Mouse (Mus musculus): ENCODE data around the gene Lpcat3. TPM values are rescaled to one million over a fixed set of nuclear protein-coding genes. Genes with fewer than 3 reads are reported as not detected.

Lpcat3 gene
- polyA plus RNA-seq, 1 experiment from 2014 or later, result 32.3 TPM

- Histone ChIP-seq H3K9ac (ENCODE audit: low read length) (peak within 1 kb of the TSS; percentile 91), H3K27me3 (ENCODE audit: control insufficient read depth, insufficient read depth, low read length) (no peaks in the 10 kb centered on the region), H3K36me3 (ENCODE audit: control insufficient read depth, insufficient read depth, low read length) (peaks cover 4% of the 10 kb centered on the region; the same call in 1 of the 2 replicates), H3K27ac (ENCODE audit: low read depth, low read length) (peak within 1 kb of the TSS; percentile 53; the same call in 1 of the 2 replicates), H3K4me2 (peak within 1 kb of the TSS; percentile 98), H3K4me1 (ENCODE audit: control insufficient read depth, insufficient read depth, low read length) (peaks cover 16% of the 10 kb centered on the region), H3K4me3 (ENCODE audit: low read depth, low read length) (peak within 1 kb of the TSS; percentile 91), H3K9me3 (ENCODE audit: control insufficient read depth, low read length) (no peaks in the 10 kb centered on the region)
- DNase-seq (ENCODE audit: low spot score, missing footprints) (peak; percentile 100), ATAC-seq (ENCODE audit: low FRiP score) (peak; percentile 97)
- under 1% methylated on average over 76 of the region's 76 CpGs for WGBS
These were observed 49.3 kb downstream of the Lpcat3 start, which contains the start of the genes Emg1 and Phb2 for GRCm38 (mm10) chr6:124711824-124712782. Gene Emg1, minus strand, starts transcription at chr6:124712178. Gene Phb2, plus strand, starts transcription at chr6:124712336.

GRCm38 (mm10) chr6:124712918-124713317, 50.1 kb downstream of the Lpcat3 start:
- ATAC-seq (ENCODE audit: low FRiP score) (no peak), DNase-seq (ENCODE audit: low spot score, missing footprints) (peak; percentile 89)
- Histone ChIP-seq H3K27me3 (ENCODE audit: control insufficient read depth, insufficient read depth, low read length) (no peaks in the 10 kb centered on the region), H3K27ac (ENCODE audit: low read depth, low read length) (no peak overlapping the region), H3K36me3 (ENCODE audit: control insufficient read depth, insufficient read depth, low read length) (peaks cover 4% of the 10 kb centered on the region; the same call in 1 of the 2 replicates), H3K9me3 (ENCODE audit: control insufficient read depth, low read length) (no peaks in the 10 kb centered on the region), H3K9ac (ENCODE audit: low read length) (peak overlapping the region; percentile 91), H3K4me3 (ENCODE audit: low read depth, low read length) (peak overlapping the region; percentile 91), H3K4me1 (ENCODE audit: control insufficient read depth, insufficient read depth, low read length) (peaks cover 16% of the 10 kb centered on the region), H3K4me2 (peak overlapping the region; percentile 98)
- 22% methylated on average over 11 of the region's 11 CpGs for WGBS

GRCm38 (mm10) chr6:124716864-124717490, 54.1 kb downstream of the Lpcat3 start:
- no peak overlapping the region for H3K4me3 ChIP-seq (ENCODE audit: low read depth, low read length)
- no peaks in the 10 kb centered on the region for H3K27me3 ChIP-seq (ENCODE audit: control insufficient read depth, insufficient read depth, low read length)
- no peaks in the 10 kb centered on the region for H3K9me3 ChIP-seq (ENCODE audit: control insufficient read depth, low read length)
- peak; percentile 86 for DNase-seq (ENCODE audit: low spot score, missing footprints)
- WGBS, result 71% methylated on average over 20 of the region's 20 CpGs
- peaks cover 4% of the 10 kb centered on the region; the same call in 1 of the 2 replicates for H3K36me3 ChIP-seq (ENCODE audit: control insufficient read depth, insufficient read depth, low read length)
- no peak overlapping the region for H3K27ac ChIP-seq (ENCODE audit: low read depth, low read length)
- no peak overlapping the region for H3K9ac ChIP-seq (ENCODE audit: low read length)
- H3K4me1 ChIP-seq (ENCODE audit: control insufficient read depth, insufficient read depth, low read length), result peaks cover 9% of the 10 kb centered on the region
- no peak overlapping the region for H3K4me2 ChIP-seq
- ATAC-seq (ENCODE audit: low FRiP score), result no peak

GRCm38 (mm10) chr6:124717968-124718367, 55.1 kb downstream of the Lpcat3 start:
- no peaks in the 10 kb centered on the region for H3K27me3 ChIP-seq (ENCODE audit: control insufficient read depth, insufficient read depth, low read length)
- no peak for ATAC-seq (ENCODE audit: low FRiP score)
- no peaks in the 10 kb centered on the region for H3K9me3 ChIP-seq (ENCODE audit: control insufficient read depth, low read length)
- no peak overlapping the region for H3K9ac ChIP-seq (ENCODE audit: low read length)
- H3K36me3 ChIP-seq (ENCODE audit: control insufficient read depth, insufficient read depth, low read length), result peaks cover 4% of the 10 kb centered on the region; the same call in 1 of the 2 replicates
- H3K4me2 ChIP-seq, result no peak overlapping the region
- 80% methylated on average over 13 of the region's 13 CpGs for WGBS
- no peak overlapping the region for H3K27ac ChIP-seq (ENCODE audit: low read depth, low read length)
- H3K4me3 ChIP-seq (ENCODE audit: low read depth, low read length), result no peak overlapping the region
- DNase-seq (ENCODE audit: low spot score, missing footprints), result no peak
- H3K4me1 ChIP-seq (ENCODE audit: control insufficient read depth, insufficient read depth, low read length), result peaks cover 6% of the 10 kb centered on the region

- Histone ChIP-seq H3K4me3 (ENCODE audit: low read depth, low read length) (no peak overlapping the region), H3K27ac (ENCODE audit: low read depth, low read length) (no peak overlapping the region)
These were observed 55.9 kb downstream of the Lpcat3 start for GRCm38 (mm10) chr6:124718703-124719102.

GRCm38 (mm10) chr6:124719354-124719978, 56.6 kb downstream of the Lpcat3 start:
- H3K4me2 ChIP-seq, result no peak overlapping the region

More at GRCm38 (mm10) chr6:124718703-124719102, 55.9 kb downstream of the Lpcat3 start:
- Histone ChIP-seq H3K4me1 (ENCODE audit: control insufficient read depth, insufficient read depth, low read length) (no peaks in the 10 kb centered on the region), H3K36me3 (ENCODE audit: control insufficient read depth, insufficient read depth, low read length) (peaks cover 4% of the 10 kb centered on the region; the same call in 1 of the 2 replicates), H3K9me3 (ENCODE audit: control insufficient read depth, low read length) (no peaks in the 10 kb centered on the region), H3K4me2 (no peak overlapping the region), H3K9ac (ENCODE audit: low read length) (no peak overlapping the region), H3K27me3 (ENCODE audit: control insufficient read depth, insufficient read depth, low read length) (no peaks in the 10 kb centered on the region)
- peak; percentile 84 for DNase-seq (ENCODE audit: low spot score, missing footprints)
- WGBS, result 67% methylated on average over 16 of the region's 16 CpGs
- no peak for ATAC-seq (ENCODE audit: low FRiP score)

GRCm38 (mm10) chr6:124720904-124721303, 58.1 kb downstream of the Lpcat3 start:
- Histone ChIP-seq H3K4me3 (ENCODE audit: low read depth, low read length) (no peak overlapping the region), H3K9ac (ENCODE audit: low read length) (no peak overlapping the region), H3K27ac (ENCODE audit: low read depth, low read length) (no peak overlapping the region), H3K4me2 (no peak overlapping the region), H3K27me3 (ENCODE audit: control insufficient read depth, insufficient read depth, low read length) (no peaks in the 10 kb centered on the region), H3K9me3 (ENCODE audit: control insufficient read depth, low read length) (no peaks in the 10 kb centered on the region), H3K4me1 (ENCODE audit: control insufficient read depth, insufficient read depth, low read length) (no peaks in the 10 kb centered on the region), H3K36me3 (ENCODE audit: control insufficient read depth, insufficient read depth, low read length) (peaks cover 4% of the 10 kb centered on the region; the same call in 1 of the 2 replicates)
- ATAC-seq (ENCODE audit: low FRiP score) (no peak), DNase-seq (ENCODE audit: low spot score, missing footprints) (peak; percentile 51)
- 74% methylated on average over 11 of the region's 11 CpGs for WGBS

More at GRCm38 (mm10) chr6:124719354-124719978, 56.6 kb downstream of the Lpcat3 start:
- DNase-seq (ENCODE audit: low spot score, missing footprints) (peak; percentile 81), ATAC-seq (ENCODE audit: low FRiP score) (no peak)
- Histone ChIP-seq H3K9ac (ENCODE audit: low read length) (no peak overlapping the region), H3K9me3 (ENCODE audit: control insufficient read depth, low read length) (no peaks in the 10 kb centered on the region), H3K27me3 (ENCODE audit: control insufficient read depth, insufficient read depth, low read length) (no peaks in the 10 kb centered on the region), H3K4me1 (ENCODE audit: control insufficient read depth, insufficient read depth, low read length) (no peaks in the 10 kb centered on the region), H3K27ac (ENCODE audit: low read depth, low read length) (no peak overlapping the region), H3K4me3 (ENCODE audit: low read depth, low read length) (no peak overlapping the region), H3K36me3 (ENCODE audit: control insufficient read depth, insufficient read depth, low read length) (peaks cover 4% of the 10 kb centered on the region; the same call in 1 of the 2 replicates)
- 73% methylated on average over 7 of the region's 7 CpGs for WGBS

DNA sequence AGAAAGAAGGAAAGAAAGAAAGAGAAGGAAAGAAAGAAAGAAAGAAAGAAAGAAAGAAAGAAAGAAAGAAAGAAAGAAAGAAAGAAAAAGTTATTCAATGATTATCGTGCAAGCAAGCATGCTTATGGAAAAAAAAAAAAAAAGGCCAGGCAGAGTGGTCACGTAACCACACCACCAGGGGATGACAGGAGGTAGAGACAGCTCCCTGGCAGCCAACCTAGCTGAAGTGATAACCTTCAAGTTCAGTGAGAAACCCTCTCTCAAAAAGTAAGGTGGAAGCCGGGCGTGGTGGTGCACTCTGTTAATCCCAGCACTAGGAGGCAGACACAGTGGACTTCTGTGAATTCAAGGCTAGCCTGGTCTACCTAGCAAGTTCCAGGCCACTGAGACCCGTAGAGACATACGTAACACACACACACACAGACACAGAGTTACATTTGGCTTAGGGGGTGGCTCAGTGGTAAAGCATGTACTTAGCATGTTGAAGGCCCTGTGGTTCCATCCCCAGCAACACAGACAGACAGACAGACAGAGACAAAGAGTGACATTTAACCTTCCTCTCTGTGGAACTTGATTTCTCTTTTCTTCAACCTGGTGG, 60.1 kb downstream of the Lpcat3 start:
- H3K9ac ChIP-seq (ENCODE audit: low read length), result no peak overlapping the region
- no peaks in the 10 kb centered on the region for H3K36me3 ChIP-seq (ENCODE audit: control insufficient read depth, insufficient read depth, low read length)
- no peak overlapping the region for H3K4me2 ChIP-seq
- peak; percentile 76 for DNase-seq (ENCODE audit: low spot score, missing footprints)
- ATAC-seq (ENCODE audit: low FRiP score), result no peak
- H3K4me1 ChIP-seq (ENCODE audit: control insufficient read depth, insufficient read depth, low read length), result no peaks in the 10 kb centered on the region
- H3K27me3 ChIP-seq (ENCODE audit: control insufficient read depth, insufficient read depth, low read length), result no peaks in the 10 kb centered on the region
- no peak overlapping the region for H3K4me3 ChIP-seq (ENCODE audit: low read depth, low read length)
- H3K27ac ChIP-seq (ENCODE audit: low read depth, low read length), result no peak overlapping the region
- no peaks in the 10 kb centered on the region for H3K9me3 ChIP-seq (ENCODE audit: control insufficient read depth, low read length)
- WGBS, result 88% methylated on average over 6 of the region's 6 CpGs

Data from midbrain, embryonic 11.5 days (tissue).